Mouse (Mus musculus): ENCODE results near the gene Ddx31.

DNA sequence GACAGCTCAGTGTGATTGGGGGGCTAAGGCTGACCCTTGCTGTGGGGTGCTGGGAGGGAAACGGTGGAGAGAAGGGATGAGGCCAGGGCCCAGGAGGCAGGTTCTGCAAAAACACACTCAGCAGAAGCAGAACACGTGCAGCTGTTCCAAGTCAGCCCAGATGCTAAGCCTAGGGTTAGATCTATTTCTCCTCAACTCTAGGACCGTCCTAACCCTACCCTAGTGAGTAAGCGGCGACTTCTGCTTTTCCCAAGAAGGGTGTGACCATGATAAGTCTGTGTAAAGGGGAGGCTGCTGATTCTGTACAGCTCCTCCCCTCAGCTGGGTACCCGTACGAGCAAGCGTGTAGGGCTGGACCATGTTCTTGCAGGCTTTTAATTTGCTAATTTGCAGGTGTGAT is 43.9 kb upstream of the Ddx31 start:
- TF ChIP-seq POLR2A (IDR thresholded peaks at IDR 0.05; ENCODE audit: borderline replicate concordance, low read depth, low read length), result no peak
- no peak for TF ChIP-seq CTCF (IDR thresholded peaks at IDR 0.05; ENCODE audit: low read depth, low read length)

Data from bone marrow macrophage, adult 2 months (primary cell).